Mouse (Mus musculus): ENCODE results near the gene Bmp10. TPM values are rescaled to one million over a fixed set of nuclear protein-coding genes. Genes with fewer than 3 reads are reported as not detected.
A peak's percentile ranks its signal among the peaks of the same experiment; 100 is the strongest.
"Not testable (repeated sequence)": the region's sequence is repeated elsewhere in the genome, so short reads cannot be mapped to it uniquely, and the experiment has no call there.

Bmp10 gene
- total RNA-seq, 2 experiments from 2014 or later, result 0.09 TPM

DNA sequence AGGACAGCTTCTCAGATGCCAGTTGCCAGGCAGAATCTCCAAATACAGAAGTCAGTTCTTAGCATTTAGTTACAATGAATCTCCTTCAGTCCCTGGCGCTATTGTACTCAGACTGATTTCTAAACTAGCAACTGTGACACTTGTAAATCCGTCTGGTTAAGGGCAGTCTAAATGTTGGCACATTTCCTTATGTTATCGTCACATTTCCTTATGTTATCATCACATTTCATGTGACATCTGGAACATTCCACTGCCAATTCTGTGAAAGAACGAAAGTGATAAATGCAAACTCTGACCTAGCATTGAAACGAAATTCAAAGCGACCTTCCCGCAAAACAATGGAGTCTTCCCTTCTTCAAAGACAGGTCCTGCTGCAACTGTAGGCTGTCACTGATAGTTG, 16.4 kb downstream of the Bmp10 start:
- DNase-seq (ENCODE audit: low spot score in 2 of 2), result no peak

DNA sequence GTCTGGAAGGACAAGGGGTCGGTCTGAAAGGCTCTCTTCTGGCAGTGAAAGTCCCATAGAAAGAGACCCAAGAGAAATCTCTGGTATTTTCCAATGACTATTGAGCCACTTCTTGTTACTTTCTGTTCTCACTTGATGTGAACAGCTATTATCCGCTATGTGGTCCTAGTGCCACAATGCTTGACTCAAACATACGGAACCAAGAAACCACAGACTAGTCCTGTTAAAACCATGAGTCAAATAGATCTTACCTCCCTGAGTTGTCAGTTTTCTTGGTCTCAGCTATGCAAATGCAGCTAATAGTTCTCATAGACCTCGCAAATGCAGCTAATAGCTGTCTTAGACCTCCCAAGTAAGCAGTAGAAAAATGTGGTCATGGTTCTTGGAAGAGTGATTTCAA, 18.4 kb downstream of the Bmp10 start:
- DNase-seq (ENCODE audit: low spot score in 2 of 2), result no peak

DNA sequence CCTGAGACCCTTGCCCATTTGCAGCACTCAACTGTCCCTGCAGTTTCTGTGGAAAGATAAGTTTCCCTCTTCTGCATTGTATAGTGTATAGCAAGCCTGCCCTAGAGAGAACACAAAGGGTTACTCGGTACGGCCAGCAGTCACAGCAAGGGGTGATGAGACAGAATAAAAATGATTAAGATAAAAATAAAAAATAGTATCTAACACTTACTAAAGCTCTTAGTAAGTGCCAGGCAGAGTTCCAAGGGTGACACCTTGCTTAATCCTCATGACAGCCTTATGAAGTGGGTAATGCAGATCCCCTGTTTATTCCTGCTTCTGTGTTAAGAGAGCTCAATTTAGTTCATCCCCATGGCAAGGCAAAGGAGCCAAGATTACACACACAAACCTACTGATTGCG, 20.7 kb downstream of the Bmp10 start:
- DNase-seq (ENCODE audit: low spot score in 2 of 2), result no peak

DNA sequence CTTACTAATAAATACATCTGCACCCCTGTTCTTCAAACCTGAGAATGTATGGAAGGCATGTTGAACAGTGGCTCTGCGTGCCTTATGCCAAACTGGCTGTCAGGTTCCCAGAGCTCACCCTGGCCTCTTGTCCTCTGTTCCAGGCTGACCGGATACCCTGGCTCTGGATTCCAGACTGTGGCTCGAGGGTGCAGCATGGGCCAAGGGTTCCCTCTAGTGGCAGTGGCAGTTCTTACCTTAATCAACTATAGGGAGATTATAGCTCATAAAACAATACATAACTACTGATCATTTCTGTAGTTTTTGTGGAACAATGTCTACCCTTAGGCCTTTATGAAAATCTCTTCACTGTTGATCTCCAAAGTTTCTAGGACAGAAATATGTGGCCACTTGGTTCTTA, 22.2 kb downstream of the Bmp10 start:
- peak; percentile 23 to 26 for DNase-seq (ENCODE audit: low spot score in 2 of 2)

DNA sequence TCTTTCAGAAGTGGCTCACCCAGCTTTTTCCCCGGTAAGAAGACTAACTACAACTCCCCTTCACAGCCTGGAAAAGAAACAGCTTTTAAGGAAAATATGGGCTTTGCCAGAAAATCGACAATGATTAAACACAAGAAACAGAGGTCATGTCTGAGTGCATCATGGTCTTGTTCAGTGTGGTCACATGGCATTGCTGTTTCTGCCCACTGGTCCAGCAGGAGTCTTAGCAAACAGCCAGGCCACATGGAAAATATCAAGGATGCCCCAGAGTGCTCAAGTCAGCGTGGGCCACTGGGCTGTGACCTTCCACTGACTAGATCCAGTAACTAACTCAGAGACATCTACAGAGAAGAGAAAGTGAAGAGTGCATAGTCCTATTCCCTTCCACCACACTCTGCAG, 23.0 kb downstream of the Bmp10 start:
- no peak for DNase-seq (ENCODE audit: low spot score in 2 of 2)

DNA sequence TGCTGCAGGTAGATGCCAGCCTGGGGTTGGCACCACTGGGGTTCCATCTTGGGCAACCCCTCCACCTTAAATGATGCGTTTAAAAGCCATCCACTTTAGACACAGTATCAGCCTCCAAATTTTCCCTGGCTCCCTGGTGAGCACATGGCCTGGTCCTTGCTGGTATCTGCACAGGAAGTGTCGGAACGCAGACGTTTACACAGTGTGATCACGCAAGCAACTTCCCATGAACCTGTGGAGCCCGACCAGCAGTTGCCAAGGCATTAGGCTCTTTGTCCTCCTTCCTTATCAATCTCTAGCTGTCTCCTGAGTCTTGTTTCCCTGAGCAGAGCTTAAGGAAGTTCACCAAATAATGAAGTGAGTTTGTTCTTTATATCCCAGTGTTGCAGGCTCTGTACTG, 26.7 kb downstream of the Bmp10 start:
- DNase-seq (ENCODE audit: low spot score in 2 of 2), result no peak

DNA sequence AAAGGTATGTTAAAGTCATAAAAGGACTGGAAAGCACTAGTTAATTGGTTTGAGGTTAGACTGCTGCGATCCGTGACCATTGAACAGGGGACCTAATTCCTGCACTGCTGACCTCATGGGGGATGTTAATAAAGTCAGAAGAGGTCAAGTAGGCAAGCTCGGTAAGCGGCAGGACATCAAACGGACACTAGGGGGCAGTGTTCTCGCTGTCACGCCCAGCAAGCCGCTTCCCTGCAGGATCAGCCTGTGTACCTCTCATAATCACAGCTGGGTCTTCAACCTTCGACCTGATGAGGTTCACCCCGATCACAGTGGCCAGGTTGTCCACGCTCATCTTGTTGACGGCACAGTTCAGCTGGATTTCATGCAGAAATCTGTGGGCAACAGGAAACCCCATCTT, 37.4 kb downstream of the Bmp10 start:
- peak; percentile 68 to 70 for DNase-seq (ENCODE audit: low spot score in 2 of 2)

DNA sequence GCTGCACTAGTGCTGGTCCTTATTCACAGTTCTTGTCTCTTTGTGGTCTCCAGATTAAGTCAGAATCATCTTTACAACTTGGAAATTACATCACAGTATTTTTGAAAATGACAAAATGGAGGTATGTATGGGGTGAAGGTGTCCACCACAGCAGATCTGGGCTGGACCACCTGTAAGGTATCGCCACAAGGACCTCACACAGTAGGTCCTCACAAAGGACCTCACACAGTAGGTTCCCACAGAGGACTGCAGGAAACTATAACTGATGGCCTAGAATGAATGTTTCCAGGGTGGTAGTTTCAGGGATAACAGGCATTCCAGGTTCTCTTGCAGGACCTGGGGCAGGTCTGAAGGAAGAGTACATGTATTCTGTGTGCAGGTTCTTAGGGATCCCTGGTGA, 38.6 kb downstream of the Bmp10 start:
- DNase-seq (ENCODE audit: low spot score in 2 of 2), result no peak

DNA sequence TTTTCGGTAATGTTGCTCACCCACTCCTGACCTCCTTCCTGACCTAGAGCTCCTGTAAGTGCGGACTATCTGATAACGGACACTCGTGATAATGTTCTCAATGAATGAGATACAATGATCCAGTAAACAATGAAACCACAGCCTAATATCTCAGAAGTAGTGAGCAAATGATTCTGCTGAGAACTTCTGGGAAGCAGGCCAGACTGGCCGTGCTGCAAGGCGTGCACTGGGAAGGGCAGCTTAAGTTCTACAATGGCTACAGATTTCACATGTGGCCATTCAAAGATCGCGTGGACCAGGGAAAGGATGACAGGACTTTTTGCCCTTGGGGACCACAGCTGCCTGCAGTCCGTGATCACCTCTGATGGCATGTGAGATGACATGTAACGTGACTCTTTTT, 39.6 kb downstream of the Bmp10 start:
- no peak for DNase-seq (ENCODE audit: low spot score in 2 of 2)

DNA sequence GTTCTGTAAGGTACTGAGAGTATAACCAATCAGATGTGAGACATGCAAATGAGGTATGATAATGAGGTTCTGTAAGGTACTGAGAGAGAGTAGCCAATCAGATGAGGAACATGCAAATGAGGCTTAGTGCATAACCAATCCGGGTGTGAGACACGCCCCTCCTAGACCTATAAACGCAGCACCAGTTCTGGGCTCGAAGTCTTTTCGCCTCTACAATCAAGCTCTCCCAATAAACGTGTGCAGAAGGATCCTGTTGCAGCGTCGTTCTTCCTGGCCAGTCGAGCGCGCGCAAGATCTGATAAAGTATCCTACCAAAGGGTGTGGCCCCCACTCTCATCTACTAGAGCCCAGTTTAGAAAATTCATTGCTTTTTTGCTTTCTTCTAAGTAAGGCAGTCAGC, 41.3 kb downstream of the Bmp10 start:
- not testable (repeated sequence) for DNase-seq (ENCODE audit: low spot score in 2 of 2)

DNA sequence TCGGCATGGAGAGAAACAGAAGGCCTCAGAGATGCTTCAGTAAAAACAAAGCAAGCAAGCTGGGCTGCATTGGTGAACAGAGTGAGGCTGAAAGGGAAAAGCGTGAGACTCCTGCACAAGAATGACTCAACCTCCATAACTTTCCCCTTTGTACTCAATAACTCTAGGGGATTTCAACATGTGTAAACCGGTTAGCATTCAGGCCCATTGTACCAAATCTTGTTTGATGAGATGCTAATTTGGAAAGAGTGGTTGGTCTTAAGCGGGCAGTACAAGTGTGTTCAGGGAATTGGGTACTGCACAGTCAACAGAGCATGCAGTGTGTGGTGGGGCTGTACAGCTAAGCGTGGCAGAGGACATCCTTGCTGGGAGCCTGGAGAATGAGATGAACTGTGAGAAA, 46.4 kb downstream of the Bmp10 start:
- DNase-seq (ENCODE audit: low spot score in 2 of 2), result no peak

DNA sequence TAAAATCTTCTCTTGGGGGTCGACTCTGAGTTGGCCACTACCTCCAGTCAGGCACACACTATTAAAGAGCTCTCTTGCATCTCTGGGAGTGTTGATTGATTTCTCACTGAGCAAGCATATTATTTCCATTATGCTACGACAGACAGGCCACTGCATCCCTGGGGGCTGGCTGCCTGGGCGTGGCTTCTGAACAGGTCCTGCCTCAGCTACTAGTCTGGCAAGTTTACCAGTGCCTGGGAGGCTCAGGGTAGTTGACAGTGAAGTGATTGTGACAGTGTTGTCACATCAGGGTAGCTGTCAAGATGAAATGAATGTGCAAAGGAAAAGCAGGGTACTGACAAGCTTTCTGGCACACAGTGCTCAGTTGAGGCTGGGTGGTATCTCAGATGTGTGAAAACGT, 50.1 kb downstream of the Bmp10 start:
- DNase-seq (ENCODE audit: low spot score in 2 of 2), result no peak

DNA sequence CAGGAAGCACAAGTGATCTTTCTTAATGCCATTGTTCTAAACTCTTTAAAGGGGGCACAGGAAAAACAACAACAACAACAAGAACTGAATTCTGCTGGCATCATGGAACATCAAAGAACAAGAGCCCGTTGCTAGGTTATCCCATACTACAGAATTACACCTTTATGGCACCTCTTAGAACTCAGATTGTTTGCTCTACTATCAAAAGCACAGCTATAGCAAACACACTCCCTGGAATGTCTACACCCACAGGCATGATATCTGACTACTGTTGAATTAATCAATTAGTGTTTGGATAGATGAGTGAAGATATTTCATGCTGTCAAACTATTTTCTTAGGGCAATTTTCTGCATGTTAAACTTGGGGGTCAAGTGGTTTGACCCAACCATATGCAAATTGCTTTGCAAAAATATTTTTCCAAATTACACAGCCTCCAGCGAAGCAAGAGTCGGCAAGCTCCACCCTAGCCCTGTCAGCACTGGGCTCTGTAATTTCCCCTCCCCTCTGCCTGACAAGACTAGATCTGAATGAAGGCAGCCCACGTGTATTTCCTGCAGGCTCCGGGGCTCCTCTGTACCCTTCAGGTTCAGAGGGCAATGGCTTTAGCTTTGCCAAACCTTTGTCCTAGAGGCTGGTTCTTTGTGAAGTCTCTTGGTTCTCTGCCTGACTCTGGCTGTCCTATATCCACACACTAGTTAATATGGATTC, 50.7 kb downstream of the Bmp10 start:
- DNase-seq (ENCODE audit: low spot score in 2 of 2), result no peak

DNA sequence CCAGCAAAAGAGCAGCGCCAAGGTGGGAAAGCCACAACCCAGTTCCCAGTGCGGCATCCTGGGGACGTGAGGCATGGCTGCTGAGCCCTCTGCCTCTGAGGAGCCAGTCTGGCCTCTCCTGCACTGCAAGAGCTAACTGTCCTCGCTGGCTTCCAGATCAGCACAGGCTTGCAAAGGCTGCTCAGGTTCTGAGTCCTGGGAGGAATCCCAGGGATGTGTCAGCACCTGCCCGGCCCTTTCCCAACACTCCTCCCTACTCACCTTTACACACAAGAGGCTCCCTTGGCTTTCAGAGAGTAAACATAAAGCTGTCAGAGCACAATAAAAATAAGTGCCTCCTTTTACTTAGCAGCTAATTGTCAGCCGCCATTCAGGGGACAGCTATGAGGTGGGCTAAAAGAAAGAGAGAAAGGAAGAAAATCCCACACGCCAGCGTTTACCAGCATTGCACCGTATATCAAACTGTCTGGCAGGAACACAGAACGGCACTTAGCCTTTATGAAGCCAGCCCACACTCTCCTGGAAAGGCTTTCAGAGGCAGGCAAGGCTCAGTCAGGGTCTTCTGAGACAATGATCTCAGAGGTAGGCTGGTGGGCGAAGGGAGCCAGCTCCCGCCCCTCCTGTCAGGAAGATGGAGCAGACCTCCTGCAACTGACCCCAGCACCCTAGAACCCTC, 54.6 kb downstream of the Bmp10 start:
- no peak for DNase-seq (ENCODE audit: low spot score in 2 of 2)

DNA sequence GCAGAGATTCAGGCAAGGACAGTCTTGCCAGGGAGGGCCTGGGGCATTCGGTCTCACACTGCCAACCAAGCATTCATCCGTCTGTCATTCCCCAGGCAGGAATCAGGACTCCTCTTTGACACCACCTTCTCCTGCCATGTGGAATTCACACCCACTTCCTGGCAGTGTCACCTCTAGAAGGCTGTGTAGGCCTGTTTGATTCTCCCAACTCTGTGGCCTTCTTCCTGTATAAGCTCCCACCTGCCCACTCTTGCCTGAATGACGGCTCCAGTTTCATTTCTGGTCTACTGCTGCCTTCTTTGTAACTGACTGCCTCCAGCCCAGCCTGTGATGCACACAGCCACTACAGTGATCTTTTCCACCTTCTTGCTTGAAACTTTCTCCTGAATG, 55.1 kb downstream of the Bmp10 start:
- no peak for DNase-seq (ENCODE audit: low spot score in 2 of 2)

DNA sequence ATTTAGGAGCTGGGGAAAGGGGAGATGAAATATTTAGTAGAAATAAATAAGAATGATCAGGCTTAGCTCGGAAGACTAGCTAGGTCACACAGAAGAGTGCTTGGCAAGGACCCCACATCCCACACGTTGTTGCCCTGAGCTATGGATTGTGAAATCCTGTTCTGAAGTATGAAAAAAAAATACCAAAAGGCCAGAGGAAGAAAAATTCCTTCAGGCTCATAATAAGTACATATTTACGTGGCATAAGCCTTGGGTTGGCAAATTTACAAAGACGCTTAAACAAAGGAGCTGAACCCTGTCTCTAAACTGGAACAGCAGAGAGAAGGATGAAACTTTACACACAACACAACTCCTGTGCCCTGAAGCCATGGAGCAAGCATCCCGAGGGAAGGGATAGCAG, 56.0 kb downstream of the Bmp10 start:
- DNase-seq (ENCODE audit: low spot score in 2 of 2), result no peak

Other genes with a start within 250 kb of the Bmp10 start
- 10 to 100 TPM; 15.4 to 16.5 TPM for gene Antxr1, start 93.2 kb upstream of the Bmp10 start, total RNA-seq (2021)
- gene Gkn1, start 78.1 kb upstream of the Bmp10 start, total RNA-seq (2021), result not detected
- not detected for gene Gkn2, start 55.6 kb upstream of the Bmp10 start, total RNA-seq (2021)
- gene Gkn3, start 40.1 kb upstream of the Bmp10 start, total RNA-seq (2021), result 1 to 10 TPM; 1.0 to 1.8 TPM
- 1 to 10 TPM; 3.5 to 4.5 TPM for gene Arhgap25, start 104.3 kb downstream of the Bmp10 start, total RNA-seq (2021)
- 1 to 10 TPM in 1 of 2 experiments, under 1 TPM in 1; 0.59 to 1.1 TPM for gene Prokr1, start 161.7 kb downstream of the Bmp10 start, total RNA-seq (2021)
- gene Aplf, start 243.2 kb downstream of the Bmp10 start, total RNA-seq (2021), result 1 to 10 TPM; 9.1 TPM